Mouse (Mus musculus) lung, postnatal 0 days (tissue): ENCODE results near the gene Gsdma3. TPM values are rescaled to one million over a fixed set of nuclear protein-coding genes. Genes with fewer than 3 reads are reported as not detected.
A peak's percentile ranks its signal among the peaks of the same experiment; 100 is the strongest.
"Not testable (repeated sequence)": the region's sequence is repeated elsewhere in the genome, so short reads cannot be mapped to it uniquely, and the experiment has no call there.

Source experiments
- ATAC-seq: fragments of 200-750 bp; cut with Nextera tagmentation; 2 replicates; pipeline ENCODE4 v1.8.0; 2017; ENCODE audit warnings: moderate library complexity
- DNase-seq: peaks from one replicate; pipeline ENCODE4 v3.0.0-alpha.2; 2016; ENCODE audit warnings: low spot score
- H3K27ac ChIP-seq: fragments of 300-500 bp; sonication (generic); 2 replicates; pipeline ENCODE4 v1.5.1; 2014; ENCODE audit warnings: antibody characterized with exemption, mild to moderate bottlenecking, low read length, mixed read lengths
- H3K27me3 ChIP-seq: fragments of 300-500 bp; sonication (generic); replicated peaks from 2 replicates; pipeline ENCODE4 v1.6.1; 2014; ENCODE audit warnings: low read length, mixed read lengths; ENCODE audit not compliant: insufficient read depth
- H3K36me3 ChIP-seq: fragments of 300-500 bp; sonication (generic); 2 replicates; pipeline ENCODE4 v1.6.1; 2014; ENCODE audit warnings: low read length, mixed read lengths; ENCODE audit not compliant: insufficient read depth
- H3K4me1 ChIP-seq: fragments of 300-500 bp; sonication (generic); 2 replicates; pipeline ENCODE4 v1.6.1; 2014; ENCODE audit warnings: antibody characterized with exemption, low read depth, low read length, mixed read lengths; ENCODE audit not compliant: insufficient read depth
- H3K4me2 ChIP-seq: fragments of 300-500 bp; sonication (generic); replicated peaks from 2 replicates; pipeline ENCODE4 v1.6.1; 2014; ENCODE audit warnings: low read depth, mild to moderate bottlenecking, low read length, moderate library complexity, mixed read lengths
- H3K4me3 ChIP-seq: fragments of 300-500 bp; sonication (generic); 2 replicates; pipeline ENCODE4 v1.5.1; 2014; ENCODE audit warnings: low read depth, low read length
- H3K9ac ChIP-seq: fragments of 300-500 bp; sonication (generic); replicated peaks from 2 replicates; pipeline ENCODE4 v1.6.1; 2014; ENCODE audit warnings: low read depth, mild to moderate bottlenecking
- H3K9me3 ChIP-seq: fragments of 300-500 bp; sonication (generic); 2 replicates; pipeline ENCODE4 v1.6.1; 2016; ENCODE audit warnings: low read length, mixed read lengths
- CTCF ChIP-seq: IDR thresholded peaks from 2 replicates; pipeline ENCODE4 v1.5.1; 2016; ENCODE audit warnings: antibody characterized with exemption, mild to moderate bottlenecking
- EP300 ChIP-seq: IDR thresholded peaks from 2 replicates; pipeline ENCODE4 v1.6.1; 2016; ENCODE audit warnings: antibody characterized with exemption, mild to moderate bottlenecking, control low read depth
- WGBS: fragments of 180-500 bp; shearing (Covaris S2); extraction: QIAGEN DNeasy Blood & Tissue Kit; methylation state at CpG from one replicate; pipeline ENCODE4 v1.1.7; 2014; 5-methylcytosine and 5-hydroxymethylcytosine counted together
- polyA plus RNA-seq: library from polyadenylated mRNA; unstranded; fragments of >200 nt; fragmentation: Nextera tagmentation; extraction: Ambion mirVana; gene quantifications from 2 replicates; pipeline ENCODE4 v1.2.1, GENCODE M21; 2015

The Gsdma3 gene
- polyA plus RNA-seq, 1 experiment from 2014 or later = not detected

GRCm38 (mm10) chr11:98646459-98646858 is 20.3 kb downstream of the Gsdma3 start, which contains the start of gene Gsdma2:
Gene Gsdma2, plus strand, starts transcription at chr11:98646759.
- no peak for DNase-seq
- no peaks in the 10 kb centered on the region for H3K9me3 ChIP-seq
- no peaks in the 10 kb centered on the region for H3K4me1 ChIP-seq
- no peaks in the 10 kb centered on the region for H3K36me3 ChIP-seq
- 41% methylated on average over 2 of the region's 2 CpGs for WGBS
- ATAC-seq = no peak
- H3K4me2 ChIP-seq = no peak within 1 kb of the TSS
- H3K9ac ChIP-seq = no peak within 1 kb of the TSS
- TF ChIP-seq CTCF (no peak), EP300 (no peak)
- H3K4me3 ChIP-seq = no peak within 1 kb of the TSS
- no peaks in the 10 kb centered on the region for H3K27me3 ChIP-seq
- no peak within 1 kb of the TSS for H3K27ac ChIP-seq

GRCm38 (mm10) chr11:98655076-98655475 is 28.9 kb downstream of the Gsdma3 start:
- not testable (repeated sequence) for H3K27me3 ChIP-seq, H3K4me3 ChIP-seq, H3K4me1 ChIP-seq, H3K4me2 ChIP-seq, H3K9me3 ChIP-seq, H3K27ac ChIP-seq, H3K36me3 ChIP-seq, ATAC-seq, H3K9ac ChIP-seq
- 16% methylated on average over 7 of the region's 7 CpGs for WGBS
- peak; percentile 78 for TF ChIP-seq CTCF
- DNase-seq = peak; percentile 79

DNA sequence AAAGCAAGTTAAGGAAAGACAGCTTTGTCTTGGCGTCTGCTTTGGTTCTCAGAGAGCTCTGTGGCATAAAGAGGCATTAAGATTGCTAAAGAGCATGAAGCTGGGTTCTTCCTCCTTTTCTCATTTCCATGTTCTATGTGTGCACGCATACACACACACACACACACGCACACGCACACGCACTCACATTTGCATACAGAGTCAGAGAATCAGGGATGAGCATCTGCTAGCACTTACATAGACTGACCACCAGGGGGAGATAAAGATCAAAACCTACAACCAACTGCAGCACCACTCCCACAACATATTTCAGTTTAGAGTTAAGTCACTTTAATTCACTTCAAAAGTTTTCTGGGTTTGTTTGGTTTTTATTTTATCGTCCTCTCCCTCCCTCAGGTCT is 34.4 kb downstream of the Gsdma3 start:
- H3K4me3 ChIP-seq = no peak overlapping the region
- H3K9ac ChIP-seq = no peak overlapping the region
- ATAC-seq (peak; percentile 67), DNase-seq (peak; percentile 86)
- no peaks in the 10 kb centered on the region for H3K9me3 ChIP-seq
- WGBS = 7% methylated on average over 6 of the region's 6 CpGs
- H3K27ac ChIP-seq = no peak overlapping the region
- H3K4me2 ChIP-seq = no peak overlapping the region
- no peaks in the 10 kb centered on the region for H3K36me3 ChIP-seq
- no peaks in the 10 kb centered on the region for H3K27me3 ChIP-seq
- H3K4me1 ChIP-seq = no peaks in the 10 kb centered on the region
- peak; percentile 87 for TF ChIP-seq CTCF
- TF ChIP-seq EP300 = no peak

- Histone ChIP-seq H3K4me1 (no peaks in the 10 kb centered on the region), H3K9me3 (no peaks in the 10 kb centered on the region), H3K27me3 (no peaks in the 10 kb centered on the region), H3K4me3 (no peak within 1 kb of the TSS), H3K9ac (no peak within 1 kb of the TSS), H3K36me3 (no peaks in the 10 kb centered on the region), H3K4me2 (no peak within 1 kb of the TSS), H3K27ac (no peak within 1 kb of the TSS)
- ATAC-seq (no peak), DNase-seq (no peak)
- 17% methylated on average over 4 of the region's 4 CpGs for WGBS
- TF ChIP-seq CTCF (no peak), EP300 (no peak)
Measured at GRCm38 (mm10) chr11:98664091-98664490, 37.9 kb downstream of the Gsdma3 start, which contains the start of gene Gsdma. Gene Gsdma, plus strand, starts transcription at chr11:98664351.

DNA sequence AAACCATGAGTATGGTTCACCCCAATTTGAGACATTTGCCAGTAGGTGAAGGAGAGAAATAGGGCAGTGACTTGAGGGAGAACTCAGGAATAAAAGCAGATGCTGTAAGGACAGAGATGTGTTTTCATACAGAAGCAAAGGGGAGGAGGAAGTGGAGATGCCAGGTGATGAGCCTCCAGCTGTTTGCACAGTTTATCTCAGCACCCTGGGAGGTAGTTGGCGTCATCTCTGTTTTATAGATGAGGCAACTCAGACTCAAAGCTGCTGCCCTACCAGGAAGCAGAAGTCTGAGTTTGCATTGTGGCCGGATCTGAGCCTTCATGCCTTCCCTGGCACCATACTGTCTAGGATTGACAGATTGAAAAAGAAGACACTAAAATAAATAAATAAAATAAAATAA is 42.8 kb downstream of the Gsdma3 start:
- H3K27me3 ChIP-seq = no peaks in the 10 kb centered on the region
- ATAC-seq = no peak
- no peak overlapping the region for H3K4me2 ChIP-seq
- no peaks in the 10 kb centered on the region for H3K9me3 ChIP-seq
- no peaks in the 10 kb centered on the region for H3K4me1 ChIP-seq
- WGBS = 43% methylated on average over 2 of the region's 2 CpGs
- no peaks in the 10 kb centered on the region for H3K36me3 ChIP-seq
- DNase-seq = no peak
- H3K27ac ChIP-seq = no peak overlapping the region
- no peak overlapping the region for H3K4me3 ChIP-seq
- no peak overlapping the region for H3K9ac ChIP-seq
- TF ChIP-seq EP300 (no peak), CTCF (no peak)

DNA sequence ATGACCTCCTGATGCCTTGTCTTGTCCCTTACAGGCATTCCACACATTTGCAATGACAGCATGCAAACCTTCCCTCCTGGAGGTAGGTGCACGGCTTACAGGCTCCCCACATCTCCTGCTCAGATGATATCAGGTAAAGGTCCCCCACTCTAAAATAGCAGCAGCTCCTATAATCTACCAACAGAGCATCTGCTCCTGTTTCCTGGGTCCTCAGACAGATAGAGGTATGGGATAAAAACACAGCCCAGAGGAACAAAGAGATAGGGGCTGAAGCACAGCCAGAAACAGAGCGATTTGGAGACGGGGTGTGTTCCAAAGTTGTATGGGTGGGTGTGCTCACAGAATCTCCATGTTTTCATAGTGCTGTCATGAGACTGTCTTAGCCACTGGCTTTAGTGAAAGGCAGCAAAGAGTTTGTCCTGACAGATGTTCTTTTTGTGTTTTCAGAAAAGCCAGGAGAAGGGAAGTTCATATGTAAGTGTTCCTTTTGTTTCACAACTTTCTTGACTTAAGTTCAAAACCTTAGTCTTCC is 45.2 kb downstream of the Gsdma3 start:
- no peak for TF ChIP-seq EP300
- TF ChIP-seq CTCF = no peak
- Histone ChIP-seq H3K9ac (no peak overlapping the region), H3K27me3 (no peaks in the 10 kb centered on the region), H3K9me3 (no peaks in the 10 kb centered on the region), H3K36me3 (no peaks in the 10 kb centered on the region), H3K27ac (no peak overlapping the region), H3K4me3 (no peak overlapping the region), H3K4me1 (no peaks in the 10 kb centered on the region), H3K4me2 (no peak overlapping the region)
- no peak for ATAC-seq
- no peak for DNase-seq
- WGBS = 54% methylated on average over 3 of the region's 3 CpGs

DNA sequence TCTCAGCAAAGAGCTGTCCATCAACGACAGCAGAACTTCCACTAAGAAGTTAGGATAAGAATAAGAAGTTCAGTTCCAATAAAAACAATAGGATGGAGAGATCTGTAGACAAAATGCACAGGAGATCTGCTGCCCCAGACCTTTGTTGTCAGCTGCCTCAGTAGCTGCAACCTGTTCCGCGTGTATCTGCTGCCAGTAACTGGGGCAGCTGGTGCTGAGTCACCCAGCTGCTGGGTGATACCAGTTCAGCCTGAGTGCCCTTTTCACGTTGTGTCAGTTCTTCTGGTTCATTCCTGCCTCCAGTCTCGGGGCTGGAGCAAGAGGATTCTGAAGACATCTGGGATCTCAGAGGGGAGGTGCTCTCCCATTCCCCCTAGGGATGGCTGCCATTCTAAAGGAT is 45.7 kb downstream of the Gsdma3 start:
- no peaks in the 10 kb centered on the region for H3K9me3 ChIP-seq
- no peaks in the 10 kb centered on the region for H3K4me1 ChIP-seq
- H3K9ac ChIP-seq = no peak overlapping the region; the same call in 1 of the 2 replicates
- H3K27me3 ChIP-seq = no peaks in the 10 kb centered on the region
- 54% methylated on average over 5 of the region's 5 CpGs for WGBS
- TF ChIP-seq EP300 = no peak
- TF ChIP-seq CTCF = no peak
- H3K36me3 ChIP-seq = no peaks in the 10 kb centered on the region
- no peak overlapping the region for H3K27ac ChIP-seq
- H3K4me2 ChIP-seq = no peak overlapping the region
- no peak for ATAC-seq
- no peak overlapping the region for H3K4me3 ChIP-seq
- no peak for DNase-seq
